Mouse (Mus musculus): Measurements from ENCODE around the gene Ggt5. TPM values are rescaled to one million over a fixed set of nuclear protein-coding genes. Genes with fewer than 3 reads are reported as not detected.
A peak's percentile ranks its signal among the peaks of the same experiment; 100 is the strongest.

The Ggt5 gene
- polyA plus RNA-seq, 1 experiment from 2014 or later: 2.4 TPM

DNA sequence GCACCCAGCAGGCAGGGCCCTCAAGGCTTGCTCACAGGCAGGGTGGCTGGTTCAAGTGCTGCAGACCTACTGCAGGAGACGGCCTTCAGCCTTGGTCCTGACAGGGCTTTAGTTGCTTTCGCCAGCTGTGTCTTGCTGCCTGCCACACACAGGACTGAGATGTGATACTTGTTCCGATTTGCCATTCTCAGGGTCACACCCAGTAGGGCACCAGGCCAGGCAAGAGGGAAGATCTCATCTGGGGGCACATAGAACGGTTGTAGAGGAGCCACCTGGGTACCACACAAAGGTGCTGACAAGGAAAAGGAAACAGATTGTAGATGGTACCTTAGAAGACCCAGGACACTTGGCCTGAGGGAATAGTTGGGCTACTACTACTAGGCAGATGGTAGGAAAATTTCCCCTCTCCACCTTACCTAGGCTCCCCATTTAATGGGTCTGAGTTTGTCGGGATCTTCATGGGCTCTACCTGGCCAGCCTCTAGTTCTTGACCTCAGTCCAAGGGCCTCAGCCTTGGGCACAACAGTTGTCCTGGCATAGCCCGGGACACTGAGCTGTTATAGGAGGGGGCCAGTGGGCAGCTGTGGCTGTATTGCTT is 75.6 kb downstream of the Ggt5 start:
- no peak overlapping the region for H3K4me2 ChIP-seq
- H3K9me3 ChIP-seq: no peaks in the 10 kb centered on the region
- H3K4me1 ChIP-seq (replicated peaks): peaks cover 37% of the 10 kb centered on the region
- H3K4me3 ChIP-seq: no peak overlapping the region
- no peak overlapping the region for H3K27ac ChIP-seq (replicated peaks)
- 95% methylated on average over 6 of the region's 6 CpGs for WGBS
- ATAC-seq (ENCODE audit: low read depth): no peak
- no peak overlapping the region for H3K9ac ChIP-seq
- peaks cover 38% of the 10 kb centered on the region for H3K36me3 ChIP-seq
- H3K27me3 ChIP-seq: peaks cover 18% of the 10 kb centered on the region

DNA sequence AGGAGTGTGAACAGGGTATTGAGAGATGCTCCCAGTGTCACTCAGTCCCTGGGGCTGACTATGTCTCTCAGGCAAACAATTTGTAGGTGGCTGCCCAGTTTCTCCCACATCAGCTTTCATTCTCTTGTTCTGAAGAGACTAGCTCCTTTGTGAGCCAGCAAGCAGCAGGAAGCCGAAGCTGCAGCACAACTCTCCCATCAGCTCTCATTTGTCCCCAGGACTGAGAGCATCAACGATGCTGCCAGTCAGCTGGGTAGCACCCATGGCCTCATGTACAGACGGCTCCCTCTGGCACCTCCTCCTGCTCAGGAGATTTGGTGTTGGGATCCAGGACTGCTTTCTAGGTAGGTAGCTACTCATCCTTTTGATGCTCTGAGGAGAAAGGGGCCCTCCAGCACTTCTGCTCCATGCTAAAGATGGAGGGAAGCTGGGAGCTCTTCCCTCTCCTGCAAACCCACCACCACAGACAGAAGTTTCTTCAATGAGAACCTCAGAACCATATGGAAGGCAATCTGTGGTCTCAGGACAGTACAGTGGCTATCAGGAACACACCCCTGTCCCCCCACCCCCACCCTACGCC is 77.4 kb downstream of the Ggt5 start:
- Histone ChIP-seq H3K27ac (replicated peaks) (peak overlapping the region; percentile 54; the same call in 1 of the 2 replicates), H3K4me1 (replicated peaks) (peaks cover 37% of the 10 kb centered on the region), H3K36me3 (peaks cover 40% of the 10 kb centered on the region), H3K4me3 (peak overlapping the region; percentile 55), H3K4me2 (peak overlapping the region; percentile 98), H3K9ac (peak overlapping the region; percentile 77), H3K27me3 (peaks cover 21% of the 10 kb centered on the region), H3K9me3 (no peaks in the 10 kb centered on the region)
- 34% methylated on average over 4 of the region's 4 CpGs for WGBS
- no peak for ATAC-seq (ENCODE audit: low read depth)

Other genes with a start within 250 kb of the Ggt5 start
- not detected in 2 replicates for gene Upb1, start 188.2 kb upstream of the Ggt5 start, polyA plus RNA-seq (2015; fragmentation: Nextera tagmentation; extraction: Ambion mirVana)
- gene Snrpd3, start 71.8 kb upstream of the Ggt5 start, polyA plus RNA-seq (2015; fragmentation: Nextera tagmentation; extraction: Ambion mirVana): 145 and 151 TPM in 2 replicates
- gene Gucd1, start 71.4 kb upstream of the Ggt5 start, polyA plus RNA-seq (2015; fragmentation: Nextera tagmentation; extraction: Ambion mirVana): 18.8 and 19.6 TPM in 2 replicates
- 22.2 and 24.0 TPM in 2 replicates for gene Lrrc75b, start 29.0 kb upstream of the Ggt5 start, polyA plus RNA-seq (2015; fragmentation: Nextera tagmentation; extraction: Ambion mirVana)
- 0.40 and 1.6 TPM in 2 replicates for gene Ggt1, start 27.7 kb upstream of the Ggt5 start, polyA plus RNA-seq (2015; fragmentation: Nextera tagmentation; extraction: Ambion mirVana)
- gene Susd2, start 54.7 kb downstream of the Ggt5 start, polyA plus RNA-seq (2015; fragmentation: Nextera tagmentation; extraction: Ambion mirVana): 7.1 TPM in 2 replicates
- gene Cabin1, start 175.0 kb downstream of the Ggt5 start, polyA plus RNA-seq (2015; fragmentation: Nextera tagmentation; extraction: Ambion mirVana): 31.7 and 31.9 TPM in 2 replicates
- gene Ddt, start 184.1 kb downstream of the Ggt5 start, polyA plus RNA-seq (2015; fragmentation: Nextera tagmentation; extraction: Ambion mirVana): 101 and 105 TPM in 2 replicates
- gene Gm20441, start 191.6 kb downstream of the Ggt5 start, polyA plus RNA-seq (2015; fragmentation: Nextera tagmentation; extraction: Ambion mirVana): not detected in 2 replicates
- 0.96 and 1.3 TPM in 2 replicates for gene Gstt3, start 192.1 kb downstream of the Ggt5 start, polyA plus RNA-seq (2015; fragmentation: Nextera tagmentation; extraction: Ambion mirVana)
- gene Gstt1, start 209.2 kb downstream of the Ggt5 start, polyA plus RNA-seq (2015; fragmentation: Nextera tagmentation; extraction: Ambion mirVana): 5.6 and 6.0 TPM in 2 replicates
- gene Gstt4, start 233.2 kb downstream of the Ggt5 start, polyA plus RNA-seq (2015; fragmentation: Nextera tagmentation; extraction: Ambion mirVana): not detected in 2 replicates
- gene Gstt2, start 248.1 kb downstream of the Ggt5 start, polyA plus RNA-seq (2015; fragmentation: Nextera tagmentation; extraction: Ambion mirVana): 5.8 and 8.0 TPM in 2 replicates